Mouse (Mus musculus) cerebellum, postnatal 36 days (tissue): Measurements from ENCODE around the gene Efna3.

Experiments used
- DNase-seq, 2 experiments: peaks; one replicate each; pipeline ENCODE4 v3.0.0; 2021 to 2022; ENCODE audit warnings: mixed read lengths in 2 of 2

Efna3 gene

DNA sequence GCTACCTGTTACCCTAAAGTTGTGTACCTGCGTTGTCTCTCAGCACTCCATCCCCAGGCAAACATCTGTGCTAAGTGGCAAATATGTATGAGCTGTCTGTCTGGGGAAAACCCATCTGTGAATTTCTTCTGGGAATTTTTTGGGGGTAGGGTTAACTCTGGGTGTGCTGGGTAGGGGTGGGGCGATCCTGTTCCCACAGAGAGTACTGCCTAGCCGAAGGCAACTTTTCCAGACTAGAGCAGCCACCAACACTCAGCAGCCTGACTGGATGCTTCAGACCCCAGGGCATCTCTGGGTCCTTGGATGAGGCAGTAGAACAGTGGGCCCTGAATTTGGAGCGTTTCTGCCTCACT is 40.5 kb downstream of the Efna3 start:
- no peak for DNase-seq

DNA sequence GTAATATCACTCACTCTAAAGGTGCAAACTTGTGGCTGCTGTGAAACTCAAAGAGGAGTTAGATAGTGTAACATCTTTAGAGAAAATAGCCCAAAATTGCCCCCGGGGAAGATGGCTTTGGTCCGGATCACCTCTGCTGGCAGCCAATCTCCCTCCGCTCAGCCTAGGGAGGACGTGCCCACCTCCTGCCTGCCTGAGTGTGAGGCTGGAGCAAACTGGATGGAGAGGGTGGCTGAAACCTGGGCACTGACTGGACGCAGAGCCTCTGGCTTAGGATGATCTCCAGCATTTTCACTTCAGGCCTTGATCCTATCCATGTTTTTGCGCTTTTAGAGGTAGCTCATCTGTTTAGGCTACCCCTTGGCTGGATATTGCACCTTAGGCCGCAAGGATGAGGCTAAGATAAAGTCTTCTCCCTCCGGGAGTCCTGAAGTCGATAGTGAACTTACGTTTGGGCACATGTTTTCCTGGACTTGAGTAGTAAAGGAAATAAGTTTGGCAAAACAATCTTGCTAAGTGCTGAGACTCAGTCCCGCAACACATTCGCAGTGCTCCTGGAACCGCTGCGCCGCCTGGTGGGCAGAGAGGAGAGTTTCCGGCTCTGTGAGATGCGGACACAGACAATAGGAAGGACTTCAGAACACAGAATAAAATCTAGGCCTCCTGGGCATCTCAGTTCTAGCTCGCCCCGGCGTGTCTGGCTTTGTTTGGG is 41.0 kb downstream of the Efna3 start:
- peak; percentile 88 to 89 for DNase-seq

DNA sequence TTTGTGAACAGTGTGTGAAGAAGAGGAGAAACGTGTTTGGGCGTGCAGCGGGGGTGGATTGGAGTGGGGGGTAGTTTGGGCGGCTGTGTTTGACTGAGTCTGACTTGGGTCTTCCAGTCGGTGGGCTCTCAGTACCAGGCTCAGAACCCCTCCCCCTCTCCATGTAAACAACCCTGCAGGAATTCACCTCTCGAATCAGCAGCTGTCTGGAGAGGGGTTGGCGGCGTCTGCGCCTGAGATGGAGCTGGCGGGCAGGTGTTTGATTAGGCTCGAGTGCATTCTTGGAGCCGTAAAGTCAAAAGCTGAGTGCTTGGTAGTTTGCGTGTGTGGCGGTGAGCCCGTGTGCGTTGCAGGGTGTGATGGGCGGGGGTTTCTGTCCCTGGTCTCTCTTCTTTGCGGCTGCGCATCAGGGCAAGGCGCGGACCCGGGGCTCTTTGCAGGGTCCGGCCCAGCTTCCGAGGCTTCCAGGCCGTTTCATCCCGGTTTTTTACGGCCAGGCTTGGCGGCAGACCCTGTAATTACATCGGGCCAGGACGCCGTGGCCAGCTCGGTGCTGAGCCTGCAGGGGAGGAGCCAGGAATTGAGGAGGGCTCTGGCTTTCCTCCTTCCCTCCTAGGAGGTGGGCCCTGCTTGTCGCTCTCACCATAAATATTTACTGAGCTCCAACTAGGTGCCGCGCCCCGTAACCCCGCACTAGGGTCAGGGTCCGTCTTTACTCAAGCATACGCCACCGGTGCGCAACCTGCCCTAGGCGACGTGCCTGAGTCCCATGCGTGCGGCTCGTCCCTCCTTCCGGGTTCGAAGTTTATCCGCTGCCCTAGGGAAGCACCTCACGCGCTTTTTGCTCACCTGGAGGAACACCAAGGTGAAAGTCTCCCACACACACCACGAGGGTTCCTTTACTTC is 41.9 kb downstream of the Efna3 start, which contains the start of gene Efna1:
Gene Efna1 (minus strand): TSS at position 537 of the 906 bp plus-strand sequence.
- DNase-seq: peak; percentile 37 to 44

DNA sequence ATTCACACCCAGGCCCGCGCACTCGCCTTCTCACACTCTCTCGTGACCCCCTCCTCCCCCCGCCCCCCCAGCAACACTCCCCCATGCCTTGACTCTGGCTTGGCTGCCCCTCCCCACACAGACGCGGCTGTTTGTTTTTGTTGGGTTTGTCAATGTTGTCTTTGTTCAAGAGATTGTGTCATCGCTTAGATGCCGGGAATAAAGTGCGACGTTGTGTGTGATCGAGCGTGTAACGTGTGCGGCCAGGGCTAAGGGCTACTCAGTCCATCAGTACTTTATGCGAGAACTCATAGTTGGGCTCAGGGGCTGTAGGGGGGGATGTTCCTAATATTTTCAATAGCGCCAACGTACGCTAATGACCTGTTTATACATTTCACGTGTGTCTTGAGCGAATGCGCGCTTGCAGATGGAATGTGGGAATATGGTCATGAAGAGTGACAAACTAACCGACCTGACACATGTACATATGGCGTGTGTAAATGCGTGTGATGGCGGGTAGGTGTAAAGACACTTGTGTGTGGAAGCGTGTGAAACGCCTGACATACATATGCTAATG is 42.6 kb downstream of the Efna3 start:
- DNase-seq: peak; percentile 16 to 35

DNA sequence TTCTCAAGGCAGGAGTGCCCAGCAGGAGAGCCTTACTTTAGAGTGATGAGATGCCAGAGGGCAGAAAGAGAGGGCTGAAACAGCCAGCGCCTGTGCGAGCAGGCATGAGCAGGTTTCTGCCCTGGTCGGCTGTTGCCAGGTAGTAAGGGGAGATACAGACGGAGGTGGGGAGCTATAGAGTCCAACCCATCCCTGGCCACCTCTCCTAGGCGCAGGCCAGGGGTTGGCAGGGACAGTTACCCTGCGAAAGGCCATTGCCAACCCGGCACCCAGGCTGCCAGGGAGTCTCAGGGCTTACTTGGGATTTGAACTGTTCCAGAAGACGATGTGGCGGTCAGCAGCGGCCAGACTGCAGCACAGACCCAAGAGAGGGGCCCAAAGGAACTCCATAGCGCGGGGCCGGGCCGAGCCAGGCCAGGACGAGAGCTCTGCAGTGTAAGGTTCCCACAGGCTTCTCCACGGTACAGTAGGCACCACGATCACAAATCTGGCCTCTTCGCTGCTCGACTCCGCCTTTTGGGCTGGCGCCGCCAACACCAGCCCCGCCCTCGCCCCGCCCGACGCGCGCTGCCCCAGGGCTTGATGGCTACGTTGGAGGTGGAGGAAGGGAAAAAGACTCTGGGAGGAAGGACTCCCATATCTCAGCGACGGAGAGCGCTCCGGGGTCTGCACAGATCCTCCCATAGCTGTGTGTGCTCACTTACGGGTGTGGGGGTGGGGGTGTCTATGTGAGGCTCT is 43.4 kb downstream of the Efna3 start:
- DNase-seq: peak; percentile 86 to 88

DNA sequence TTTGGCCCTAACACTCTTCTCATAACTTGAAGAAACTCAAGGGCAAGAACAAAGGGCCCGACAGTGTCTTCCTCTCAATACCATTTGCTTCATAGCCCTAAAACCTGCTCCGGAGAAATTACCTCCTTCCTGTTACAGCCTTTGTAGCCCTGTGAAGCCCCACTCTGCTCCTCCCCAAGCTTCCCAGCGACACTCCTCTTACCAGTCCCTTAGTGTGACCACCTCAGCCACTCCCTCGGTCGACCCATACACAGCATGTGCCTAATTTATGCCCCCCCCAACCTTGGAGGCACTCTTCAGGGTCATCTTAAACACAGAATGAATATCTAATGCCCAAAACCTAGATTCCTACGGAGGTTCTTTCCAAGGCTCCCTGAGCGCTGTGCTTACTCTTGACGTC is 44.1 kb downstream of the Efna3 start:
- DNase-seq: no peak

DNA sequence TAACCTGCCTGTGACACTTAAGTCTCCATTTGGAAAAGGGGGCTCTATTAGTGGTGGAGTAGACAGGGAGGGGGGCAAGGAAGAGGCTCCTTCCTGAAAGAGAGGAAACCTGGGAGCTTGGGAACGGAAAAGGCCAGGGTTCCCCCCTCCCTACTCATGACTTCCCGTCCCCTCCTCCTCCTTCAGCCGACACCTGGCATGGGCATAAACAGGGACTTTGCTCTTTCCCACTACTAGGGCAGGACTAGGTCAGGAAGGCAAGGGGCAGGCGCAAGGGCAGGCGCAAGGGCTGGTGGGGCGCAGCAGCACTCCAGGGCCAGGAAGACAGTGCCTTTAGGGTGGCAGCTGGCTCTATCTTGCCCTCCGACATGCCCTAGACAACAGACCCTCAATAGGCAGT is 44.7 kb downstream of the Efna3 start:
- peak in 1 of 2 experiments; percentile 17 for DNase-seq

DNA sequence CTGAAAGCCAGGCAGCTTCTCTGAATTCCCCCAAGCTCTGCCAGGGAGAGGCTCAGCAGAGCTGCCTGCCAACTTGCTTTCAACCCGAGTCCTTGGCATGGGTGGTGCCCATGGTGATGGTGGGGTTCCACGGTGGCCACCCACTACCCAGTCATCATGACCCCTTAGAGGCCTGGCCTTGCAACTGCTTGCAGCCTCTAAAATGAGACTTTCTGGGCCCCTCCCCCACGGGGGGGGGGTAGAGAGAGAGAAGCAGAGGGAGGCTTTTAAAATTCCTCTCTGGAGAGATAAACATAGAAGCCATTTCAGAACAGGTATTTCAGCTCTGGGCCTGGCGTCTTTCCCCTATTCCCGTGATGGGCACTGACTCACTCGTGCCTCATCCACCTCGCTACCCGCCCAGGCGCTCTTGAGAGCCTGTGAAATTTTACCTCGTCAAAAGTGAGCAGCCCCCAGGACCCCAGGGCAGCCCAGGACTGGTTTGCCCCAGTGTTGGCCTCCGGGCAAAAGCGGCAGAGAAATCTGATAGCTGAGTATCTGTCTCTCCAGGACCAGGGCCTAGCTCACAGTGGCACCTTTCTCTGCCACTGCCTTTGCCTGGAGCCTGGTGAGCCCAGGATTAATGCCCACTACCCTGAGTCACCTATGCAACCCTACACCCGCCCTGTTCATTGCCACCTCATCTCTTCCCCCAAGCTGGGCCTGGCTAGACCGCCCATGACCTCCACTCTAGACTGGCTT is 45.3 kb downstream of the Efna3 start:
- peak; percentile 19 to 20 for DNase-seq

DNA sequence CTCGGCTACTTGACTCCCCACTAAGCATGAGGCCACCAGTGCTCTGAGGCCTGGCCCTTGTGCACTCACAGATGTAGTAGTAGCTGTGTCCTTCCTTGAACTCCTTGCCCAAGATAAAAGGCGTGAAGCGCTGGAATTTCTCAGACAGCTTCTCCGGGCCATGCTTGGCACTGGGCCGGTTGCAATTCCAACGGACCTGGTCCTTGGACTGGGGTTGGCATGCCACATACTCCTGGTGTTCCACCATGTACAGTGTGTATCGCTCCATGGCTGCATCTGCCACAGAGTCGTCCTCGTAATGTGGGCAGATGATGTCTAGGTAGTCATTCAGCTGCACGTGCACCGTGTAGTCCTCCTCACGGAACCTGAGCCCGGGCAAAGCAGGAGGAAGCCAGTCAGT is 46.7 kb downstream of the Efna3 start:
- no peak for DNase-seq

DNA sequence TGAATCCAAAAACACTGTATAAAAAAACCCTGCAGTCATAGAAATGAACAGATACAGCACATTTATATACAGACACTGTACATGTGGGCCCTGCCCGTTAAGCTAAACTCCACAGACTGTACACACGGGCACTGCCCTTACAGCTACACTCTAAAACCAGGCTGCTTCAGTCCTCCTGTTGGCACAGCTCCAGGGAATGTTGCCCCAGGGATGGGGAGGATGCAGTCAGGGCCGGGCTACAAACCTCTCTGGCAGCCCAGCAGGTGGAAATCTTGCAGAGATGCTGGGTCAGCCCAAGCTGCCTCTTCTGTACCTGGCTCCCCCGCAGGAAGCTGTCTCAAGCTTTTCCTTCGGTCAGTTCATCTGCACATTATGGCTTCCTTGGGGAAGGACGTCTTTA is 51.0 kb downstream of the Efna3 start:
- peak; percentile 36 to 37 for DNase-seq

DNA sequence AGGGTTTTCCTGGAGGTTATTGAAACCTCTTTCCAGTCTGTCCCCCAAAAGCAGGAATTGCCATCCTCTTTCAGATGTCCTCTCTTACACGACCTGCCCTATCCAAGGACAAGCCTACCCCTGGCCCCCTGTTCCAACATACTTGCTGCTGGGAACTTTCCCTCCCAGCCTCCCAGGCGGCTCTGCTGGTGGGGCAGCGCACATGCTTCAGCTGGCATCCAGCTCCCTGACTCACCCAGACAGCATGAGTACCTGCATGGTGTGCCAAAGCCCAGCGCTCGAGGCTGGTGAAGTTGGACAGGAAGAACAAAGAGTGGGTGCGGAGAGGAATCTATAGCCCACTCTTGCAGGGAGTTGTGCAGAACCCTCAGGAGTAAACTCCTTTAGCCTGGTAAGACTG is 51.9 kb downstream of the Efna3 start:
- DNase-seq: peak; percentile 58 to 66

DNA sequence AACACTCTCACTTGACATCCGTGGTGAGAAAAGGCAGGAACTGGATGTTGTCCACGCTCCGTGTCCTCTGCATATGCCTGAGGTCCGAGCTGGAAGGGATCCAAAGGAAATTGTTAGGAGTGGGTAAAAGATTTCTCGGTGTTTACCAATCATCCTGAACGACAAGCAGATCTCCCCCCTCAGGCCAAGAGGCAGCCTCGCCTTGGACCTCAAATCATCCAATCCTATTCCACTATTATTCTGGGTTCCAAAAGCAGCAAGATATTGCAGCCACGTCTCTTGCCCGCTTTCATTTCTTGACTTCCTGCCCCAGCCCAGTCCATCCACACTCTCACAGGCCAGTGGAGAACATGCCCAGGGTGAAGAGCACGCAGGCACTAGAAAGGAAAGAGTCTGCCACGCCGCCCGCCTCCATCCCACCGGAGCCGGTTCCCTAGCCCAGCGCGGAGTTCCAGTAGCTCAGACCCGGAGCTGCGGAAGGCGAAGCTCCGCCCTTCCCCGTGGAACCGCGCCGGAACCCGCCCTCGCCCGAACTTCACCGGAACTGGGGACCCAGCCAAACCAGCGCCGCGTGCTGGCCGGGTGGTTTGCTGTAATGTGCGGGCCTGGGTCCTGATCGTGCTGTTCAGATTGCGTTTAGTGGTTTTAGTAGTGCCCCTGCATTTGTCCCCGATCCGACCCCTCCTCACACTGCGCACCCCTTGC is 52.6 kb downstream of the Efna3 start, which contains the start of gene Slc50a1:
Gene Slc50a1 (minus strand): TSS at position 520 of the 705 bp plus-strand sequence.
- DNase-seq: peak; percentile 83 to 88

DNA sequence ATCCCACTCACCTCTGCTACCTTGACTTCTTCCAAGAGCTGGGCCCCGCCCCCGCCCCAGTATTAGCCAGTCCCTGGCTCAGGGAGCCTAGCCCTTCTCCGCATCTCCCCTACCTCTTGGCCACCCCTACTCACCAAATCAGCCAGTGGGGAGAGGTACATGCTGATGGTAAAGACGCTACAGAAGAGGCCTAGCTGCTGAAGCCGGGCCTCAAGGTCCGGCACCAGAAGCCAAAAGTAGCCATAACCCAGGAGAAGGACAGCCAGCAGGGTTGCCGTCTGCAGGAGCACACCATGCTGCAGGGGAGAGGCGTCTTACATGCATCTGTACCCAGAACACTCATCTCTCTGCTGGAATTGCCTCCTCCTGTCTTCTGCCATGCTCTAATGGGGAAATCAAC is 53.8 kb downstream of the Efna3 start:
- no peak for DNase-seq

DNA sequence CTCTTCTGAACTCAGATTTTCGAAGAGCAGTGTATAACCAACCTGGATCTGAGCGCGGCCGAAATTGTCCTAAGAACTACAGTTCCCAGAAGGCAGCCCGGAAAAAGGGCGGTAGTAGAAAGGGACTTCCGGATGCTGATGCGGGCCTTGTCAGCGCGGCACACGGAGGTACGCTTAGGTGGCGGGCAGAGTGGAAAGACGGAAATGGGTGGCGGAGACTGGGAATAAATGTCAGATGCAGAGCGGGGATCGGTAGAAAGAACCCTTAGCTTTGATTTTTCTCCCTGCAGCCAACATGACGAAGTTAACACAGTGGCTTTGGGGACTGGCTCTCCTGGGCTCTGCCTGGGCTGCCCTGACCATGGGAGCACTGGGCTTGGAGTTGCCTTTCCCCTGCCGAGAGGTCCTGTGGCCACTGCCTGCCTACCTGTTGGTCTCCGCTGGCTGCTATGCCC is 56.3 kb downstream of the Efna3 start:
- peak; percentile 75 to 79 for DNase-seq
